Mouse (Mus musculus): ENCODE data around the gene 1810037I17Rik. TPM values are rescaled to one million over a fixed set of nuclear protein-coding genes. Genes with fewer than 3 reads are reported as not detected.

1810037I17Rik gene
- 125 and 132 TPM in 2 replicates for polyA plus RNA-seq (2014; fragmentation: Nextera tagmentation; extraction: Ambion mirVana)

DNA sequence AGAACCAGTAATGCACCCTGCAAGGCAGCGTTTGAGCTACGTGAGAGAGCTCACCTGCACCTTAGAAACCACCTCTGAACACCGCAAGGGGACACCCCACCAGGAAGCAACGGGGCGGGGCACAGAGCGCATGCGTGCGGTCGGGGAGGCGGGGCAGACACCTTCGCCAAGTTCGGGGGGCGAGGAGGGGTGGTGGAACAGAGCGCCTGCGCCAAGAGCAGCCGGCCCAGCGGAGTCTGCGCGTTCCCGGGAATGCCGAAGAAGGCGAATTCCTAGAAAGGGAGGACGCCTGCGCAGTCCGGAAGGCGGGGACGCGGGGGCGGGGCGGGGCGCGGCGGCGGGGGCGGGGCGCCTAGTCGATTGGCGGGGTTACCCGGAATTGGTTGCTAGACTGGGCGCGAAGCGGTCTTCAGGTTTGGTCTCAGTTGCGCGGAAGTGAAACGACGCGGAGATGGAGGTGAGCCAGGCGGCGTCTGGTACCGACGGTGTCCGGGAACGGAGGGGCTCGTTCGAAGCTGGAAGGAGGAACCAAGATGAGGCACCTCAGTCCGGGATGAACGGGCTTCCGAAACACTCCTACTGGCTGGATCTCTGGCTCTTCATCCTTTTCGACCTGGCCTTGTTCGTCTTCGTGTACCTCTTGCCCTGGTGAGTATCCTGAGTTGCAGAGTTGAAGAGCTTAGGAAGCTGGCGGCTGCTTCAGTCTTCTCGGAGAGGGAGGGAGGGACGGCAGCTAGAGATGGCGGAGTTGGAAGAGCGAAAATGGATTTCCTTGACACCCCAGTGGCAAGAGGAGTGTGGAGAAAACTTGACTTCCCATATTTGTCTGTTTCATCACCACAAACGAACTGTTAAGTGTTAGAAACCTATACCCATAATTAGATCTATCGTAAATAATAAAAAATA, at the start of gene 1810037I17Rik:
Gene 1810037I17Rik, plus strand, starts transcription at position 195 of the 906 bp plus-strand sequence.
- DNase-seq (ENCODE audit: low spot score) (peak; percentile 98), ATAC-seq (replicated peaks; ENCODE audit: low FRiP score, low TSS enrichment, low read depth) (peak; percentile 99)
- Histone ChIP-seq H3K4me1 (replicated peaks; ENCODE audit: control insufficient read depth, insufficient read depth, low read length) (peaks cover 12% of the 10 kb centered on the region), H3K4me2 (ENCODE audit: low read length) (peak within 1 kb of the TSS; percentile 82), H3K9me3 (ENCODE audit: control insufficient read depth, low read length) (no peaks in the 10 kb centered on the region), H3K27me3 (replicated peaks; ENCODE audit: control insufficient read depth, insufficient read depth, low read length) (no peaks in the 10 kb centered on the region), H3K27ac (ENCODE audit: low read depth) (peak within 1 kb of the TSS; percentile 83), H3K36me3 (ENCODE audit: control insufficient read depth, insufficient read depth, low read length) (peaks cover 8% of the 10 kb centered on the region; the same call in 1 of the 2 replicates), H3K9ac (ENCODE audit: low read length) (peak within 1 kb of the TSS; percentile 69), H3K4me3 (ENCODE audit: low read depth, low read length) (peak within 1 kb of the TSS; percentile 71)
- under 1% methylated on average over 65 of the region's 68 CpGs for WGBS

GRCm38 (mm10) chr3:122876870-122877269, 47.1 kb upstream of the 1810037I17Rik start:
- DNase-seq (ENCODE audit: low spot score), result peak; percentile 41
- Histone ChIP-seq H3K9me3 (ENCODE audit: control insufficient read depth, low read length) (no peaks in the 10 kb centered on the region), H3K4me2 (ENCODE audit: low read length) (no peak overlapping the region), H3K4me3 (ENCODE audit: low read depth, low read length) (no peak overlapping the region), H3K36me3 (ENCODE audit: control insufficient read depth, insufficient read depth, low read length) (no peaks in the 10 kb centered on the region), H3K4me1 (replicated peaks; ENCODE audit: control insufficient read depth, insufficient read depth, low read length) (peaks cover 3% of the 10 kb centered on the region; the same call in 1 of the 2 replicates), H3K27me3 (replicated peaks; ENCODE audit: control insufficient read depth, insufficient read depth, low read length) (no peaks in the 10 kb centered on the region), H3K9ac (ENCODE audit: low read length) (no peak overlapping the region), H3K27ac (ENCODE audit: low read depth) (no peak overlapping the region)
- WGBS, result 81% methylated on average over 2 of the region's 2 CpGs
- ATAC-seq (replicated peaks; ENCODE audit: low FRiP score, low TSS enrichment, low read depth), result no peak

GRCm38 (mm10) chr3:122877543-122877942, 46.5 kb upstream of the 1810037I17Rik start:
- Histone ChIP-seq H3K36me3 (ENCODE audit: control insufficient read depth, insufficient read depth, low read length) (no peaks in the 10 kb centered on the region), H3K9me3 (ENCODE audit: control insufficient read depth, low read length) (no peaks in the 10 kb centered on the region), H3K4me1 (replicated peaks; ENCODE audit: control insufficient read depth, insufficient read depth, low read length) (peaks cover 3% of the 10 kb centered on the region; the same call in 1 of the 2 replicates), H3K27ac (ENCODE audit: low read depth) (no peak overlapping the region), H3K4me2 (ENCODE audit: low read length) (no peak overlapping the region), H3K4me3 (ENCODE audit: low read depth, low read length) (no peak overlapping the region), H3K9ac (ENCODE audit: low read length) (no peak overlapping the region), H3K27me3 (replicated peaks; ENCODE audit: control insufficient read depth, insufficient read depth, low read length) (no peaks in the 10 kb centered on the region)
- ATAC-seq (replicated peaks; ENCODE audit: low FRiP score, low TSS enrichment, low read depth) (peak; percentile 65; the same call in 1 of the 2 replicates), DNase-seq (ENCODE audit: low spot score) (peak; percentile 20)
- 69% methylated on average over 3 of the region's 3 CpGs for WGBS

- Histone ChIP-seq H3K4me3 (ENCODE audit: low read depth, low read length) (no peak overlapping the region), H3K27ac (ENCODE audit: low read depth) (no peak overlapping the region), H3K4me2 (ENCODE audit: low read length) (no peak overlapping the region), H3K9me3 (ENCODE audit: control insufficient read depth, low read length) (no peaks in the 10 kb centered on the region), H3K4me1 (replicated peaks; ENCODE audit: control insufficient read depth, insufficient read depth, low read length) (peaks cover 3% of the 10 kb centered on the region; the same call in 1 of the 2 replicates), H3K27me3 (replicated peaks; ENCODE audit: control insufficient read depth, insufficient read depth, low read length) (no peaks in the 10 kb centered on the region), H3K36me3 (ENCODE audit: control insufficient read depth, insufficient read depth, low read length) (no peaks in the 10 kb centered on the region), H3K9ac (ENCODE audit: low read length) (no peak overlapping the region)
- ATAC-seq (replicated peaks; ENCODE audit: low FRiP score, low TSS enrichment, low read depth) (peak; percentile 47; the same call in 1 of the 2 replicates), DNase-seq (ENCODE audit: low spot score) (peak; percentile 58)
- whole genome bisulfite sequencing, result 66% methylated on average over 8 of the region's 8 CpGs
Observed at GRCm38 (mm10) chr3:122878705-122879315, 45.2 kb upstream of the 1810037I17Rik start.

GRCm38 (mm10) chr3:122887505-122888301, 36.3 kb upstream of the 1810037I17Rik start:
- H3K4me1 ChIP-seq (replicated peaks; ENCODE audit: control insufficient read depth, insufficient read depth, low read length), result no peaks in the 10 kb centered on the region
- H3K4me3 ChIP-seq (ENCODE audit: low read depth, low read length), result no peak overlapping the region
- H3K27me3 ChIP-seq (replicated peaks; ENCODE audit: control insufficient read depth, insufficient read depth, low read length), result no peaks in the 10 kb centered on the region
- peak; percentile 23 for DNase-seq (ENCODE audit: low spot score)
- no peak overlapping the region for H3K4me2 ChIP-seq (ENCODE audit: low read length)
- H3K27ac ChIP-seq (ENCODE audit: low read depth), result peak overlapping the region; percentile 8; the same call in 1 of the 2 replicates
- H3K9me3 ChIP-seq (ENCODE audit: control insufficient read depth, low read length), result no peaks in the 10 kb centered on the region
- WGBS, result 69% methylated on average over 4 of the region's 4 CpGs
- no peaks in the 10 kb centered on the region for H3K36me3 ChIP-seq (ENCODE audit: control insufficient read depth, insufficient read depth, low read length)
- H3K9ac ChIP-seq (ENCODE audit: low read length), result no peak overlapping the region
- no peak for ATAC-seq (replicated peaks; ENCODE audit: low FRiP score, low TSS enrichment, low read depth)

GRCm38 (mm10) chr3:122888371-122888819, 35.6 kb upstream of the 1810037I17Rik start:
- H3K4me2 ChIP-seq (ENCODE audit: low read length), result no peak overlapping the region
- WGBS, result 64% methylated on average over 5 of the region's 5 CpGs
- ATAC-seq (replicated peaks; ENCODE audit: low FRiP score, low TSS enrichment, low read depth), result 0 out of 2 replicates have a peak, but pooled peaks have one; percentile 40
- no peaks in the 10 kb centered on the region for H3K4me1 ChIP-seq (replicated peaks; ENCODE audit: control insufficient read depth, insufficient read depth, low read length)
- no peak overlapping the region for H3K4me3 ChIP-seq (ENCODE audit: low read depth, low read length)
- peak overlapping the region; percentile 8; the same call in 1 of the 2 replicates for H3K27ac ChIP-seq (ENCODE audit: low read depth)
- H3K36me3 ChIP-seq (ENCODE audit: control insufficient read depth, insufficient read depth, low read length), result no peaks in the 10 kb centered on the region
- no peak overlapping the region for H3K9ac ChIP-seq (ENCODE audit: low read length)
- DNase-seq (ENCODE audit: low spot score), result peak; percentile 49
- no peaks in the 10 kb centered on the region for H3K27me3 ChIP-seq (replicated peaks; ENCODE audit: control insufficient read depth, insufficient read depth, low read length)
- no peaks in the 10 kb centered on the region for H3K9me3 ChIP-seq (ENCODE audit: control insufficient read depth, low read length)

GRCm38 (mm10) chr3:122894772-122895171, 29.2 kb upstream of the 1810037I17Rik start, which contains the start of gene Fabp2:
TSS of gene Fabp2 (plus strand) at chr3:122895072.
- no peak within 1 kb of the TSS for H3K4me3 ChIP-seq (ENCODE audit: low read depth, low read length)
- H3K4me2 ChIP-seq (ENCODE audit: low read length), result no peak within 1 kb of the TSS; the same call in 1 of the 2 replicates
- no peak within 1 kb of the TSS for H3K9ac ChIP-seq (ENCODE audit: low read length)

More at GRCm38 (mm10) chr3:122894772-122895171, 29.2 kb upstream of the 1810037I17Rik start, which contains the start of gene Fabp2:
- Histone ChIP-seq H3K4me1 (replicated peaks; ENCODE audit: control insufficient read depth, insufficient read depth, low read length) (0 out of 2 replicates have a peak, but pooled peaks cover 2% of the 10 kb centered on the region), H3K27ac (ENCODE audit: low read depth) (0 out of 2 replicates have a peak within 1 kb of the TSS, but pooled peaks have one; percentile 47), H3K9me3 (ENCODE audit: control insufficient read depth, low read length) (no peaks in the 10 kb centered on the region), H3K27me3 (replicated peaks; ENCODE audit: control insufficient read depth, insufficient read depth, low read length) (no peaks in the 10 kb centered on the region), H3K36me3 (ENCODE audit: control insufficient read depth, insufficient read depth, low read length) (no peaks in the 10 kb centered on the region)
- 87% methylated on average over 3 of the region's 3 CpGs for WGBS
- ATAC-seq (replicated peaks; ENCODE audit: low FRiP score, low TSS enrichment, low read depth) (no peak), DNase-seq (ENCODE audit: low spot score) (no peak)
